Mouse (Mus musculus) myocyte (in vitro differentiated cells): ENCODE data around the gene Lrrk2. TPM values are rescaled to one million over a fixed set of nuclear protein-coding genes. Genes with fewer than 3 reads are reported as not detected.
A peak's percentile ranks its signal among the peaks of the same experiment; 100 is the strongest.

Experiments used
- H3K27me3 ChIP-seq: one replicate; pipeline ENCODE4 v1.6.1; 2011; ENCODE audit not compliant: control insufficient read depth, insufficient read depth, insufficient read length
- H3K36me3 ChIP-seq: one replicate; pipeline ENCODE4 v1.6.1; 2011; ENCODE audit not compliant: control insufficient read depth, insufficient read depth
- H3K4me2 ChIP-seq: one replicate; pipeline ENCODE4 v1.6.1; 2011; ENCODE audit warnings: low read depth, control low read depth
- H3K4me3 ChIP-seq: one replicate; pipeline ENCODE4 v1.5.1; 2011; ENCODE audit warnings: mild to moderate bottlenecking, control low read depth, moderate library complexity
- H3K79me2 ChIP-seq: one replicate; pipeline ENCODE4 v1.6.1; 2011; ENCODE audit not compliant: control insufficient read depth, insufficient read depth
- H3ac ChIP-seq: one replicate; pipeline ENCODE4 v1.6.1; 2011; ENCODE audit not compliant: control insufficient read depth, insufficient read length
- CEBPB ChIP-seq: IDR thresholded peaks from 2 replicates; pipeline ENCODE4 v1.6.1; 2011; ENCODE audit warnings: mild to moderate bottlenecking, moderate library complexity; ENCODE audit not compliant: poor library complexity, insufficient read depth, severe bottlenecking
- E2F4 ChIP-seq: IDR thresholded peaks from one replicate; pipeline ENCODE4 v1.6.1; 2011; ENCODE audit warnings: mild to moderate bottlenecking, control low read depth, moderate library complexity; ENCODE audit not compliant: insufficient read depth
- MAX ChIP-seq: IDR thresholded peaks from one replicate; pipeline ENCODE4 v1.6.1; 2011; ENCODE audit warnings: low read depth, mild to moderate bottlenecking, control low read depth
- MYOD1 ChIP-seq, 3 experiments: IDR thresholded peaks; one replicate each; pipeline ENCODE4 v1.6.1; 2011; ENCODE audit warnings: control low read depth in 2 of 3, low read depth in 2 of 3, mild to moderate bottlenecking in 2 of 3, moderate library complexity in 1 of 3; ENCODE audit not compliant: insufficient read length in 2 of 3, control insufficient read depth in 1 of 3
- MYOG ChIP-seq, 3 experiments: IDR thresholded peaks; one replicate each; pipeline ENCODE4 v1.6.1; 2011; ENCODE audit warnings: control low read depth in 2 of 3, low read depth in 2 of 3, mild to moderate bottlenecking in 2 of 3; ENCODE audit not compliant: insufficient read length in 2 of 3, control insufficient read depth in 1 of 3, insufficient read depth in 1 of 3
- POLR2A ChIP-seq: IDR thresholded peaks from one replicate; pipeline ENCODE4 v1.6.1; 2011; ENCODE audit warnings: low read depth, mild to moderate bottlenecking, control low read depth, moderate library complexity; ENCODE audit not compliant: insufficient read length
- POLR2AphosphoS2 ChIP-seq: IDR thresholded peaks from one replicate; pipeline ENCODE4 v1.6.1; 2011; ENCODE audit warnings: low read depth, control low read depth; ENCODE audit not compliant: insufficient read length
- REST ChIP-seq: IDR thresholded peaks from one replicate; pipeline ENCODE4 v1.6.1; 2011; ENCODE audit warnings: mild to moderate bottlenecking, control low read depth, moderate library complexity; ENCODE audit not compliant: insufficient read depth, insufficient read length
- SRF ChIP-seq: IDR thresholded peaks from one replicate; pipeline ENCODE4 v1.6.1; 2011; ENCODE audit warnings: low read depth; ENCODE audit not compliant: control insufficient read depth, insufficient read length
- TCF12 ChIP-seq: IDR thresholded peaks from one replicate; pipeline ENCODE4 v1.6.1; 2011; ENCODE audit warnings: mild to moderate bottlenecking, control low read depth; ENCODE audit not compliant: poor library complexity, insufficient read depth, severe bottlenecking
- TCF3 ChIP-seq: IDR thresholded peaks from one replicate; pipeline ENCODE4 v1.6.1; 2011; ENCODE audit warnings: low read depth, control low read depth; ENCODE audit not compliant: insufficient read length
- USF1 ChIP-seq: IDR thresholded peaks from one replicate; pipeline ENCODE4 v1.6.1; 2011; ENCODE audit warnings: low read depth, mild to moderate bottlenecking, control low read depth, moderate library complexity
- polyA plus RNA-seq: library from polyadenylated mRNA; unstranded; fragments of >200 nt; fragmentation: generic; extraction: Trizol; gene quantifications from one replicate; pipeline ENCODE4 v1.2.1, GENCODE M21; 2012; ENCODE audit warnings: missing spikeins

The Lrrk2 gene
- polyA plus RNA-seq: 9.2 TPM

GRCm38 (mm10) chr15:91672645-91673568 is at the start of gene Lrrk2:
Lrrk2 (plus strand) TSS chr15:91673175.
- H3K27me3 ChIP-seq: no peaks in the 10 kb centered on the region
- TF ChIP-seq MYOD1 (IDR thresholded peaks at IDR 0.05; ENCODE audit: control insufficient read depth in 1 of 3, insufficient read length in 2 of 3, low read depth in 2 of 3) (peak in 1 of 3 experiments; percentile 15), USF1 (no peak), MYOG (IDR thresholded peaks at IDR 0.05; ENCODE audit: control insufficient read depth in 1 of 3, insufficient read depth in 1 of 3, insufficient read length in 2 of 3, low read depth in 2 of 3) (peak in 1 of 3 experiments; percentile 22), TCF3 (no peak), CEBPB (no peak), POLR2A (peak; percentile 94), POLR2AphosphoS2 (peak; percentile 88), REST (peak; percentile 7), E2F4 (no peak), TCF12 (no peak), SRF (no peak), MAX (no peak)
- no peaks in the 10 kb centered on the region for H3K79me2 ChIP-seq
- H3K36me3 ChIP-seq: no peaks in the 10 kb centered on the region
- peak within 1 kb of the TSS; percentile 70 for H3K4me3 ChIP-seq
- peak within 1 kb of the TSS; percentile 97 for H3K4me2 ChIP-seq
- H3ac ChIP-seq: peak within 1 kb of the TSS; percentile 20

- H3K4me3 ChIP-seq: no peak overlapping the region
- no peaks in the 10 kb centered on the region for H3K79me2 ChIP-seq
- no peak overlapping the region for H3ac ChIP-seq
- H3K27me3 ChIP-seq: no peaks in the 10 kb centered on the region
- TF ChIP-seq MYOG (IDR thresholded peaks at IDR 0.05; ENCODE audit: control insufficient read depth in 1 of 3, insufficient read depth in 1 of 3, insufficient read length in 2 of 3, low read depth in 2 of 3) (no peak), TCF12 (no peak), USF1 (no peak), SRF (no peak), POLR2AphosphoS2 (no peak), E2F4 (no peak), TCF3 (no peak), MAX (no peak), REST (no peak), MYOD1 (IDR thresholded peaks at IDR 0.05; ENCODE audit: control insufficient read depth in 1 of 3, insufficient read length in 2 of 3, low read depth in 2 of 3) (no peak), CEBPB (no peak), POLR2A (no peak)
- no peak overlapping the region for H3K4me2 ChIP-seq
- no peaks in the 10 kb centered on the region for H3K36me3 ChIP-seq
Measured at GRCm38 (mm10) chr15:91624475-91624874, 48.5 kb upstream of the Lrrk2 start.

- no peaks in the 10 kb centered on the region for H3K36me3 ChIP-seq
- TF ChIP-seq SRF (no peak), MYOD1 (IDR thresholded peaks at IDR 0.05; ENCODE audit: control insufficient read depth in 1 of 3, insufficient read length in 2 of 3, low read depth in 2 of 3) (peak in 2 of 3 experiments; percentile 6 to 62), MYOG (IDR thresholded peaks at IDR 0.05; ENCODE audit: control insufficient read depth in 1 of 3, insufficient read depth in 1 of 3, insufficient read length in 2 of 3, low read depth in 2 of 3) (peak in 1 of 3 experiments; percentile 30)
- no peak overlapping the region for H3ac ChIP-seq
- no peak overlapping the region for H3K4me2 ChIP-seq
- no peak overlapping the region for H3K4me3 ChIP-seq
- no peaks in the 10 kb centered on the region for H3K27me3 ChIP-seq
- H3K79me2 ChIP-seq: no peaks in the 10 kb centered on the region
Measured at GRCm38 (mm10) chr15:91629137-91629536, 43.8 kb upstream of the Lrrk2 start.

DNA sequence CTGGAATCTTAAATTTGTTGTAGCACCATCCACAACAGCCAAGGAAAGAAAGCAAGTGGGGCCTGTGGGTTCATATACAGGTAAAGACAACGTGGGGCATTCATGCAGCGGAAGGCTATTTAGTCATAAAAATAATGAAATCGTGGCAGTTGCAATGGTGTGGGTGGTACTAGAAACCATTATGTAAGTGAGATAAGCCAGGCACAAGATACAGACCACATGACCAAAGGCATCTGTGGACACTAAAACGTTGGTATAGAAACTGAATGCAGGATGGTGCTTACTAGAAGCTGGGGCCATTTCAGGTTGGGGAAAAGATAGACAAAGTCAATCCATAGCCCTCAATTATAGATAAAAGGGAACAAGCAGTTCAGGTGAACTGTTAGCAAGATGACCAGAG is 40.5 kb upstream of the Lrrk2 start:
- H3K4me3 ChIP-seq: no peak overlapping the region
- no peak overlapping the region for H3ac ChIP-seq
- no peaks in the 10 kb centered on the region for H3K79me2 ChIP-seq
- H3K4me2 ChIP-seq: no peak overlapping the region
- H3K36me3 ChIP-seq: no peaks in the 10 kb centered on the region
- TF ChIP-seq TCF12: no peak
- no peak for TF ChIP-seq CEBPB
- TF ChIP-seq POLR2AphosphoS2: no peak
- TF ChIP-seq MYOG (IDR thresholded peaks at IDR 0.05; ENCODE audit: control insufficient read depth in 1 of 3, insufficient read depth in 1 of 3, insufficient read length in 2 of 3, low read depth in 2 of 3): no peak
- TF ChIP-seq TCF3: no peak
- TF ChIP-seq USF1: no peak
- no peak for TF ChIP-seq SRF
- TF ChIP-seq MAX: no peak
- TF ChIP-seq E2F4: no peak
- TF ChIP-seq MYOD1 (IDR thresholded peaks at IDR 0.05; ENCODE audit: control insufficient read depth in 1 of 3, insufficient read length in 2 of 3, low read depth in 2 of 3): no peak
- no peak for TF ChIP-seq POLR2A
- TF ChIP-seq REST: no peak
- no peaks in the 10 kb centered on the region for H3K27me3 ChIP-seq
